Mouse (Mus musculus): ENCODE measurements around the gene 4930544D05Rik. TPM values are rescaled to one million over a fixed set of nuclear protein-coding genes. Genes with fewer than 3 reads are reported as not detected.

4930544D05Rik gene
- polyA plus RNA-seq, 1 experiment from 2014 or later: not detected

DNA sequence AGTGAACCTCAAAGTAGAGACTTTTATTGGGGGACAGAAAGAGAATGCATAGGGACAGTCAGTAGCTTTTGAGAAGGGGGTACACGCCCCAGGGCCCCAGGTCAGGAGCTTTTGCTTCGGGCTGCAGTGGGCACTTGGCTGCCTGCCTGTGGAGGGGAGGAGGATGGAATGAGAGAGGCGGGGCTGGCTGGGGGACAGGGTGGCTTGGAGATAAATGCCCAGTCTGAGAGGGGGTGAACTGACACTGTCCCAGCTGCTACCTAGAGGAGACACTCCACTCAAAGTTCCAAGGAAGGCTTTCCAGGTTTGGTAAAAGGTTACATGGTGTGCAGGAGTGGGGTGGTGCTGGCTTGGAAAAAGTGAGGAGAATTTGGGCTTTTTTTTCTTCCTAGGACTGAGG lies 41.3 kb downstream of the 4930544D05Rik start, which contains the start of gene Eno3:
Eno3 (plus strand) TSS at position 239 of the 400 bp plus-strand sequence.
- Histone ChIP-seq H3K27me3 (no peaks in the 10 kb centered on the region), H3K27ac (peak within 1 kb of the TSS; percentile 99), H3K4me3 (replicated peaks) (peak within 1 kb of the TSS; percentile 100), H3K9ac (peak within 1 kb of the TSS; percentile 99), H3K4me2 (peak within 1 kb of the TSS; percentile 96), H3K36me3 (peaks cover 25% of the 10 kb centered on the region), H3K4me1 (replicated peaks) (peaks cover 50% of the 10 kb centered on the region), H3K9me3 (replicated peaks) (no peaks in the 10 kb centered on the region)
- WGBS (ENCODE audit: insufficient replicate concordance): 16% methylated on average over 3 of the region's 3 CpGs
- no peak for DNase-seq
- ATAC-seq (ENCODE audit: low read depth): no peak

GRCm38 (mm10) chr11:70657573-70657972 lies 41.9 kb downstream of the 4930544D05Rik start:
- peak overlapping the region; percentile 99 for H3K27ac ChIP-seq
- 0 out of 2 replicates have a peak overlapping the region, but pooled peaks have one; percentile 96 for H3K4me2 ChIP-seq

DNA sequence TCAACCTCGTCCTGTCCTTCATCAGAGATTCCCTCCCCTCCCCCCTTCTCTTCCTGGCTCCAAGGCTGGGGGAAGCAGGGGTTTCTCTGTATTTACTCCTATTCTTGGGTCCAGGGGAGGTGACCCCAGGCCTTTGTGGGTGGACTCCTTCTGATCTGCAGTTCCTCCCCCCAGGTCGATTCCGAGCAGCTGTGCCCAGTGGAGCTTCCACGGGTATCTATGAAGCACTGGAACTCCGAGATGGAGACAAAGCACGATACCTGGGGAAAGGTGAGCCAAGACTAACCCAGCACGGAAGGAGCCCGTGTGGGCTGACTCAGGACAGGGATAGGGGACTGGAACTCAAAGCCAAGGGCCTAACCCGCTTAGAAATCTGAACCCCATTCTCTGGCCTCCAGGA lies 42.3 kb downstream of the 4930544D05Rik start:
- Histone ChIP-seq H3K36me3 (peaks cover 25% of the 10 kb centered on the region), H3K9ac (no peak overlapping the region), H3K4me2 (no peak overlapping the region), H3K4me1 (replicated peaks) (peaks cover 39% of the 10 kb centered on the region), H3K4me3 (replicated peaks) (no peak overlapping the region), H3K27me3 (no peaks in the 10 kb centered on the region), H3K27ac (peak overlapping the region; percentile 99), H3K9me3 (replicated peaks) (no peaks in the 10 kb centered on the region)
- ATAC-seq (ENCODE audit: low read depth) (no peak), DNase-seq (no peak)
- WGBS (ENCODE audit: insufficient replicate concordance): 70% methylated on average over 9 of the region's 9 CpGs

More at GRCm38 (mm10) chr11:70657573-70657972, 41.9 kb downstream of the 4930544D05Rik start:
- no peak for DNase-seq
- H3K4me1 ChIP-seq (replicated peaks): peaks cover 44% of the 10 kb centered on the region
- ATAC-seq (ENCODE audit: low read depth): no peak
- H3K9me3 ChIP-seq (replicated peaks): no peaks in the 10 kb centered on the region
- H3K27me3 ChIP-seq: no peaks in the 10 kb centered on the region
- no peak overlapping the region for H3K9ac ChIP-seq
- H3K4me3 ChIP-seq (replicated peaks): no peak overlapping the region
- WGBS (ENCODE audit: insufficient replicate concordance): 48% methylated on average over 6 of the region's 6 CpGs
- H3K36me3 ChIP-seq: peaks cover 25% of the 10 kb centered on the region

GRCm38 (mm10) chr11:70658521-70658920 lies 42.9 kb downstream of the 4930544D05Rik start:
- DNase-seq (no peak), ATAC-seq (ENCODE audit: low read depth) (no peak)
- H3K4me1 ChIP-seq (replicated peaks): peaks cover 34% of the 10 kb centered on the region
- H3K27me3 ChIP-seq: no peaks in the 10 kb centered on the region
- H3K9ac ChIP-seq: no peak overlapping the region
- no peak overlapping the region for H3K4me3 ChIP-seq (replicated peaks)
- 74% methylated on average over 5 of the region's 5 CpGs for WGBS (ENCODE audit: insufficient replicate concordance)
- H3K9me3 ChIP-seq (replicated peaks): no peaks in the 10 kb centered on the region
- peaks cover 28% of the 10 kb centered on the region for H3K36me3 ChIP-seq
- no peak overlapping the region for H3K4me2 ChIP-seq
- H3K27ac ChIP-seq: no peak overlapping the region

- Histone ChIP-seq H3K9ac (no peak overlapping the region), H3K4me3 (replicated peaks) (no peak overlapping the region), H3K4me2 (no peak overlapping the region), H3K27ac (no peak overlapping the region), H3K27me3 (no peaks in the 10 kb centered on the region), H3K4me1 (replicated peaks) (peaks cover 34% of the 10 kb centered on the region), H3K36me3 (peaks cover 32% of the 10 kb centered on the region), H3K9me3 (replicated peaks) (no peaks in the 10 kb centered on the region)
- ATAC-seq (ENCODE audit: low read depth) (no peak), DNase-seq (no peak)
- 73% methylated on average over 8 of the region's 8 CpGs for WGBS (ENCODE audit: insufficient replicate concordance)
Measured at GRCm38 (mm10) chr11:70658942-70659341, 43.3 kb downstream of the 4930544D05Rik start.

DNA sequence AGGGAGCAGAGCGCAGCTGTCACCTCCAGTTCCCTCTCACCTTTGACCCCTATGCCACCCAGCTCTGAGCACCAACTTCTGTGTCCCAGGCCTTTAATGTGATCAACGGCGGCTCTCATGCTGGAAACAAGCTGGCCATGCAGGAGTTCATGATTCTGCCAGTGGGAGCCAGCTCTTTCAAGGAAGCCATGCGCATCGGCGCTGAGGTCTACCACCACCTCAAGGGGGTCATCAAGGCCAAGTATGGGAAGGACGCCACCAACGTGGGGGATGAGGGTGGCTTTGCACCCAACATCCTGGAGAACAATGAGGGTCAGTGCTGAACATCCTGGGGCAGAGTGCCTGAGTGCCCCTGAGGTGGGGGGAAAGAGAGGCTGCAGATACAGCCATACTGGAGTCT lies 44.9 kb downstream of the 4930544D05Rik start:
- 82% methylated on average over 8 of the region's 8 CpGs for WGBS (ENCODE audit: insufficient replicate concordance)
- no peaks in the 10 kb centered on the region for H3K9me3 ChIP-seq (replicated peaks)
- H3K9ac ChIP-seq: no peak overlapping the region
- peaks cover 28% of the 10 kb centered on the region for H3K4me1 ChIP-seq (replicated peaks)
- H3K4me3 ChIP-seq (replicated peaks): no peak overlapping the region
- no peak overlapping the region; the same call in 1 of the 2 replicates for H3K27ac ChIP-seq
- H3K4me2 ChIP-seq: no peak overlapping the region
- no peaks in the 10 kb centered on the region for H3K27me3 ChIP-seq
- DNase-seq (no peak), ATAC-seq (ENCODE audit: low read depth) (no peak)
- peaks cover 45% of the 10 kb centered on the region for H3K36me3 ChIP-seq

GRCm38 (mm10) chr11:70663101-70663500 lies 47.5 kb downstream of the 4930544D05Rik start:
- H3K36me3 ChIP-seq: peaks cover 52% of the 10 kb centered on the region
- 92% methylated on average over 8 of the region's 8 CpGs for WGBS (ENCODE audit: insufficient replicate concordance)
- H3K9me3 ChIP-seq (replicated peaks): no peaks in the 10 kb centered on the region
- no peak overlapping the region for H3K4me3 ChIP-seq (replicated peaks)
- H3K9ac ChIP-seq: no peak overlapping the region
- H3K27ac ChIP-seq: no peak overlapping the region
- H3K4me1 ChIP-seq (replicated peaks): peaks cover 24% of the 10 kb centered on the region
- H3K4me2 ChIP-seq: no peak overlapping the region
- DNase-seq (no peak), ATAC-seq (ENCODE audit: low read depth) (no peak)
- no peaks in the 10 kb centered on the region for H3K27me3 ChIP-seq

DNA sequence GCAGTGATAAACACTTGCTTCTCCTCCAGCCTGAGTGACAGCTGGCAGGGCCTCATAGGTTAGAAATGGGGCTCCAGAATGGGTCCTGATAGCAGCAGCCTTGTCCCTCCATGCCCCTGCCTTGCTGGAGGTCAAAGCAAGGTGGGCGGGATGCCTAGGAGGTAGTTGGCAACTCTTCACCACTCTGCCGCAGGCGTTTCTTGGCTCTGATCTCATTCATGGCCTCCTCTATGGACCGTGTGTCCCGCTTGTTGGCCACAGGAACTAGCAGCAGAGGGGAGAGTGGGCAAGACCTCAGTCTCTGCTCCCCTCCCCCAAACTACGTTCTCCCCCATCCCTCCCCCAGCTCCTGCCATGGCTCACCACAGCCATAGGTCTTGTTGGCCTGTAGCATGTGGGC lies 48.3 kb downstream of the 4930544D05Rik start:
- Histone ChIP-seq H3K4me3 (replicated peaks) (no peak overlapping the region), H3K4me2 (no peak overlapping the region), H3K27me3 (no peaks in the 10 kb centered on the region), H3K9me3 (replicated peaks) (no peaks in the 10 kb centered on the region), H3K27ac (no peak overlapping the region), H3K36me3 (peaks cover 52% of the 10 kb centered on the region), H3K9ac (no peak overlapping the region), H3K4me1 (replicated peaks) (peaks cover 23% of the 10 kb centered on the region)
- WGBS (ENCODE audit: insufficient replicate concordance): 85% methylated on average over 6 of the region's 6 CpGs
- ATAC-seq (ENCODE audit: low read depth) (no peak), DNase-seq (no peak)

DNA sequence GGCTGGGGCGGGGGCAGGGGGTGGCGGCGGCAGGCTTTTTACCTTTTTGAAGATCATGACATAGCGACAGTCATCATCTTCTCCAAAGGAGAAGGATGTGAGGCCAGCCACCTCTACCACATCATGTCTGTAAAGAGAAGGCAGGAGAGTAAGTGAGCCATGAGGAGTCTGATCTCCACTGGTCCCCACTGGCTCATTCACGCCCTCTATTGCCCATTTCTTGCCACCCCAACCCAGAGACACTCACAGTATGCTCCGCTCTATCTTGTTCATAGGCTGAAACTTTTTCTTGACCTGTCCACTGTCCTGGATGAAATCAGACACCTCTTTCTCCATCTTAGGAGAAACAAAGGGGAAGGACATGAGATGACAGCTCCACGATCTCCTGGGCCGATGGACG lies 49.1 kb downstream of the 4930544D05Rik start:
- H3K27me3 ChIP-seq: no peaks in the 10 kb centered on the region
- H3K9ac ChIP-seq: no peak overlapping the region
- H3K4me2 ChIP-seq: no peak overlapping the region
- H3K9me3 ChIP-seq (replicated peaks): no peaks in the 10 kb centered on the region
- no peak overlapping the region for H3K27ac ChIP-seq
- DNase-seq (no peak), ATAC-seq (ENCODE audit: low read depth) (no peak)
- 87% methylated on average over 9 of the region's 9 CpGs for WGBS (ENCODE audit: insufficient replicate concordance)
- H3K36me3 ChIP-seq: peaks cover 52% of the 10 kb centered on the region
- H3K4me1 ChIP-seq (replicated peaks): peaks cover 26% of the 10 kb centered on the region
- H3K4me3 ChIP-seq (replicated peaks): no peak overlapping the region

Other genes starting within 250 kb of the 4930544D05Rik start
- gene Pelp1, start 205.8 kb upstream of the 4930544D05Rik start, polyA plus RNA-seq (2015; fragmentation: Nextera tagmentation; extraction: Ambion mirVana): 19.0 and 21.0 TPM in 2 replicates
- 13.0 and 14.9 TPM in 2 replicates for gene Arrb2, start 183.2 kb upstream of the 4930544D05Rik start, polyA plus RNA-seq (2015; fragmentation: Nextera tagmentation; extraction: Ambion mirVana)
- gene Med11, start 163.9 kb upstream of the 4930544D05Rik start, polyA plus RNA-seq (2015; fragmentation: Nextera tagmentation; extraction: Ambion mirVana): 17.2 and 19.1 TPM in 2 replicates
- gene Zmynd15, start 156.4 kb upstream of the 4930544D05Rik start, polyA plus RNA-seq (2015; fragmentation: Nextera tagmentation; extraction: Ambion mirVana): 0.07 and 0.17 TPM in 2 replicates
- 0.70 and 1.4 TPM in 2 replicates for gene Cxcl16, start 155.9 kb upstream of the 4930544D05Rik start, polyA plus RNA-seq (2015; fragmentation: Nextera tagmentation; extraction: Ambion mirVana)
- 2.1 and 2.5 TPM in 2 replicates for gene Tm4sf5, start 110.6 kb upstream of the 4930544D05Rik start, polyA plus RNA-seq (2015; fragmentation: Nextera tagmentation; extraction: Ambion mirVana)
- gene Vmo1, start 101.2 kb upstream of the 4930544D05Rik start, polyA plus RNA-seq (2015; fragmentation: Nextera tagmentation; extraction: Ambion mirVana): 0.23 and 0.46 TPM in 2 replicates
- gene Gltpd2, start 96.7 kb upstream of the 4930544D05Rik start, polyA plus RNA-seq (2015; fragmentation: Nextera tagmentation; extraction: Ambion mirVana): 19.6 and 20.0 TPM in 2 replicates
- gene Psmb6, start 90.5 kb upstream of the 4930544D05Rik start, polyA plus RNA-seq (2015; fragmentation: Nextera tagmentation; extraction: Ambion mirVana): 372 and 419 TPM in 2 replicates
- not detected in 2 replicates for gene Gm40193, start 82.9 kb upstream of the 4930544D05Rik start, polyA plus RNA-seq (2015; fragmentation: Nextera tagmentation; extraction: Ambion mirVana)
- gene Pld2, start 75.8 kb upstream of the 4930544D05Rik start, polyA plus RNA-seq (2015; fragmentation: Nextera tagmentation; extraction: Ambion mirVana): 1.3 and 1.5 TPM in 2 replicates
- 3.5 and 5.2 TPM in 2 replicates for gene Mink1, start 53.0 kb upstream of the 4930544D05Rik start, polyA plus RNA-seq (2015; fragmentation: Nextera tagmentation; extraction: Ambion mirVana)
- gene Chrne, start 3.4 kb downstream of the 4930544D05Rik start, polyA plus RNA-seq (2015; fragmentation: Nextera tagmentation; extraction: Ambion mirVana): not detected in 2 replicates
- 2.8 and 4.7 TPM in 2 replicates for gene Gp1ba, start 23.3 kb downstream of the 4930544D05Rik start, polyA plus RNA-seq (2015; fragmentation: Nextera tagmentation; extraction: Ambion mirVana)
- gene Rnf167, start 31.4 kb downstream of the 4930544D05Rik start, polyA plus RNA-seq (2015; fragmentation: Nextera tagmentation; extraction: Ambion mirVana): 74.2 and 81.0 TPM in 2 replicates
- gene Slc25a11, start 31.6 kb downstream of the 4930544D05Rik start, polyA plus RNA-seq (2015; fragmentation: Nextera tagmentation; extraction: Ambion mirVana): 72.8 and 73.8 TPM in 2 replicates
- gene Pfn1, start 38.8 kb downstream of the 4930544D05Rik start, polyA plus RNA-seq (2015; fragmentation: Nextera tagmentation; extraction: Ambion mirVana): 1,347 and 1,531 TPM in 2 replicates
- 5.5 and 6.7 TPM in 2 replicates for gene Eno3, start 41.4 kb downstream of the 4930544D05Rik start, polyA plus RNA-seq (2015; fragmentation: Nextera tagmentation; extraction: Ambion mirVana)
- 69.2 and 72.4 TPM in 2 replicates for gene Spag7, start 53.6 kb downstream of the 4930544D05Rik start, polyA plus RNA-seq (2015; fragmentation: Nextera tagmentation; extraction: Ambion mirVana)
- 2.8 and 3.6 TPM in 2 replicates for gene Camta2, start 72.3 kb downstream of the 4930544D05Rik start, polyA plus RNA-seq (2015; fragmentation: Nextera tagmentation; extraction: Ambion mirVana)
- gene Inca1, start 84.3 kb downstream of the 4930544D05Rik start, polyA plus RNA-seq (2015; fragmentation: Nextera tagmentation; extraction: Ambion mirVana): 1.2 and 1.3 TPM in 2 replicates
- gene Kif1c, start 84.7 kb downstream of the 4930544D05Rik start, polyA plus RNA-seq (2015; fragmentation: Nextera tagmentation; extraction: Ambion mirVana): 0.58 and 0.73 TPM in 2 replicates
- 1.2 and 1.8 TPM in 2 replicates for gene Zfp3, start 148.4 kb downstream of the 4930544D05Rik start, polyA plus RNA-seq (2015; fragmentation: Nextera tagmentation; extraction: Ambion mirVana)
- gene Scimp, start 196.7 kb downstream of the 4930544D05Rik start, polyA plus RNA-seq (2015; fragmentation: Nextera tagmentation; extraction: Ambion mirVana): 0.18 and 0.41 TPM in 2 replicates
- gene Rabep1, start 228.9 kb downstream of the 4930544D05Rik start, polyA plus RNA-seq (2015; fragmentation: Nextera tagmentation; extraction: Ambion mirVana): 17.6 and 18.6 TPM in 2 replicates